In genomic region chr6:39478509-39479150, GRCm38 (mm10) we compare ENCODE assay signal across 7 mouse cellular contexts. TPM values are rescaled to one million over a fixed set of nuclear protein-coding genes. Genes with fewer than 3 reads are reported as not detected.
DNase-seq lines count a peak whose midpoint lies in the region; ATAC-seq lines count a peak whose summit lies in the region.

No protein-coding gene starts in this region.

- H3K4me3 ChIP-seq in embryonic facial prominence, embryonic 14.5 days (ENCODE audit: low read depth, low read length) = no peak overlapping the region
- no peak overlapping the region for H3K4me3 ChIP-seq in hindbrain, embryonic 10.5 days
- H3K4me3 ChIP-seq in midbrain, embryonic 15.5 days = no peak overlapping the region

- H3K4me1 ChIP-seq in embryonic facial prominence, embryonic 14.5 days (ENCODE audit: control insufficient read depth, insufficient read depth, low read length) = peaks cover 20% of the 10 kb centered on the region
- no peaks in the 10 kb centered on the region for H3K4me1 ChIP-seq in hindbrain, embryonic 10.5 days (replicated peaks)
- no peaks in the 10 kb centered on the region for H3K4me1 ChIP-seq in midbrain, embryonic 15.5 days

- WGBS in embryonic facial prominence, embryonic 14.5 days = 40% methylated on average over 7 of the region's 8 CpGs
- WGBS in hindbrain, embryonic 10.5 days = 69% methylated on average over 8 of the region's 8 CpGs
- 33% methylated on average over 8 of the region's 8 CpGs for WGBS in midbrain, embryonic 15.5 days

- no peaks in the 10 kb centered on the region for H3K9me3 ChIP-seq in embryonic facial prominence, embryonic 14.5 days (ENCODE audit: control insufficient read depth, low read length)
- H3K9me3 ChIP-seq in hindbrain, embryonic 10.5 days = peaks cover 3% of the 10 kb centered on the region; the same call in 1 of the 2 replicates
- no peaks in the 10 kb centered on the region for H3K9me3 ChIP-seq in midbrain, embryonic 15.5 days

- H3K36me3 ChIP-seq in embryonic facial prominence, embryonic 14.5 days (ENCODE audit: control insufficient read depth, insufficient read depth, low read length) = peaks cover 70% of the 10 kb centered on the region
- peaks cover 97% of the 10 kb centered on the region for H3K36me3 ChIP-seq in hindbrain, embryonic 10.5 days
- peaks cover 28% of the 10 kb centered on the region; the same call in 1 of the 2 replicates for H3K36me3 ChIP-seq in midbrain, embryonic 15.5 days (replicated peaks)

- peak; percentile 4 for DNase-seq in retina, embryonic 14.5 days (ENCODE audit: low spot score)
- no peak for DNase-seq in retina, postnatal 1 day
- DNase-seq in embryonic facial prominence, embryonic 14.5 days (ENCODE audit: low spot score) = peak; percentile 83
- no peak for DNase-seq in hindbrain, embryonic 10.5 days (ENCODE audit: low spot score)
- DNase-seq in embryo, embryonic 9.5 days (ENCODE audit: extremely low spot score) = no peak
- no peak for DNase-seq in kidney, adult 11 months

- no peaks in the 10 kb centered on the region for H3K27me3 ChIP-seq in embryonic facial prominence, embryonic 14.5 days (replicated peaks; ENCODE audit: control insufficient read depth, insufficient read depth, low read length)
- no peaks in the 10 kb centered on the region for H3K27me3 ChIP-seq in hindbrain, embryonic 10.5 days (ENCODE audit: insufficient read depth, poor library complexity, severe bottlenecking)
- H3K27me3 ChIP-seq in midbrain, embryonic 15.5 days (replicated peaks) = no peaks in the 10 kb centered on the region

- ATAC-seq in embryonic facial prominence, embryonic 14.5 days (ENCODE audit: low read depth) = peak; percentile 64; the same call in 1 of the 2 replicates
- peak; percentile 84 for ATAC-seq in midbrain, embryonic 15.5 days (replicated peaks)

- H3K4me2 ChIP-seq in embryonic facial prominence, embryonic 14.5 days (ENCODE audit: low read depth, low read length) = no peak overlapping the region
- no peak overlapping the region for H3K4me2 ChIP-seq in midbrain, embryonic 15.5 days

- H3K27ac ChIP-seq in embryonic facial prominence, embryonic 14.5 days (replicated peaks; ENCODE audit: low read depth, low read length) = peak overlapping the region; percentile 71
- peak overlapping the region; percentile 13; the same call in 1 of the 2 replicates for H3K27ac ChIP-seq in hindbrain, embryonic 10.5 days
- peak overlapping the region; percentile 70 for H3K27ac ChIP-seq in midbrain, embryonic 15.5 days

- H3K9ac ChIP-seq in embryonic facial prominence, embryonic 14.5 days (ENCODE audit: low read depth, low read length) = 0 out of 2 replicates have a peak overlapping the region, but pooled peaks have one; percentile 6
- no peak overlapping the region for H3K9ac ChIP-seq in midbrain, embryonic 15.5 days

RNA-seq across cellular contexts. Expression of gene Mkrn1, which starts 58.4 kb away (rescaled TPM):
- 67.1 and 72.4 TPM in 2 replicates for polyA plus RNA-seq in embryonic facial prominence, embryonic 14.5 days (2014; fragmentation: Nextera tagmentation; extraction: Ambion mirVana)
- polyA plus RNA-seq in hindbrain, embryonic 10.5 days (2016; fragmentation: Nextera tagmentation; extraction: Ambion mirVana) = 90.0 and 116 TPM in 2 replicates
- 269 TPM in 2 replicates for polyA plus RNA-seq in midbrain, embryonic 15.5 days (2015; fragmentation: Nextera tagmentation; extraction: Ambion mirVana)

Comparison
In these comparisons a context has a peak if more than half of its experiments do, and no peak if none do; other contexts are left out.
1. DNase-seq: peak in retina, embryonic 14.5 days (single experiment) and embryonic facial prominence, embryonic 14.5 days (single experiment); none in retina, postnatal 1 day (single experiment), hindbrain, embryonic 10.5 days (single experiment), embryo, embryonic 9.5 days (single experiment) and kidney, adult 11 months (single experiment).
2. H3K27ac ChIP-seq: peak in every context shown above with its lines; median percentile 71 in embryonic facial prominence, embryonic 14.5 days; 70 in midbrain, embryonic 15.5 days; 13 in hindbrain, embryonic 10.5 days.